Mouse (Mus musculus): ENCODE measurements around the gene Tprg. TPM values are rescaled to one million over a fixed set of nuclear protein-coding genes. Genes with fewer than 3 reads are reported as not detected.
A peak's percentile ranks its signal among the peaks of the same experiment; 100 is the strongest.

Gene Tprg
- polyA plus RNA-seq, 1 experiment from 2014 or later = 0.21 TPM

DNA sequence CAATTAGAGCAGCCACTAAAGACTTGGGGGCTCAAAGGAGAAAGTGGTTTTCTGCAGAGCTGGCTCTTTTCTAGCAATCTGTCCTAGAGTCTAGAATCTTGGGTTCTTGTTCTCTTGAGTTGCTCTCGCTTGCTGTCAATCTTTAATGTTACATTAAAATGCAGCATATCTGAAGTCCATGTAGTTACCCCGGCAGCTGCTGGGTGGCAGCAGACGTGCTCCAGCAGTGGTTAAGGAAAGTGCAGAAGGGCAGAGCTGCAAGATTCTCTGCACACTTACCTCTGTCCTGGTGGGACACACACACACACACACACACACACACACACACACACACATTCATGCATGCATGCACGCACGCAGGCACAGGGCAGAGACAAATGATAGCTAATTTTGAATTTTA, 88.2 kb downstream of the Tprg start:
- H3K9ac ChIP-seq (ENCODE audit: low read depth, low read length) = no peak overlapping the region
- WGBS = 64% methylated on average over 5 of the region's 5 CpGs
- no peaks in the 10 kb centered on the region for H3K27me3 ChIP-seq (replicated peaks; ENCODE audit: control insufficient read depth, insufficient read depth, low read length)
- H3K4me2 ChIP-seq (ENCODE audit: low read depth, low read length) = no peak overlapping the region
- H3K4me3 ChIP-seq (ENCODE audit: low read length) = no peak overlapping the region
- H3K9me3 ChIP-seq (ENCODE audit: control insufficient read depth, low read length) = no peaks in the 10 kb centered on the region
- no peak overlapping the region for H3K27ac ChIP-seq (ENCODE audit: low read length)
- no peak for ATAC-seq
- H3K4me1 ChIP-seq (ENCODE audit: control insufficient read depth, insufficient read depth, low read length) = no peaks in the 10 kb centered on the region
- no peaks in the 10 kb centered on the region for H3K36me3 ChIP-seq (ENCODE audit: control insufficient read depth, insufficient read depth, low read length)

DNA sequence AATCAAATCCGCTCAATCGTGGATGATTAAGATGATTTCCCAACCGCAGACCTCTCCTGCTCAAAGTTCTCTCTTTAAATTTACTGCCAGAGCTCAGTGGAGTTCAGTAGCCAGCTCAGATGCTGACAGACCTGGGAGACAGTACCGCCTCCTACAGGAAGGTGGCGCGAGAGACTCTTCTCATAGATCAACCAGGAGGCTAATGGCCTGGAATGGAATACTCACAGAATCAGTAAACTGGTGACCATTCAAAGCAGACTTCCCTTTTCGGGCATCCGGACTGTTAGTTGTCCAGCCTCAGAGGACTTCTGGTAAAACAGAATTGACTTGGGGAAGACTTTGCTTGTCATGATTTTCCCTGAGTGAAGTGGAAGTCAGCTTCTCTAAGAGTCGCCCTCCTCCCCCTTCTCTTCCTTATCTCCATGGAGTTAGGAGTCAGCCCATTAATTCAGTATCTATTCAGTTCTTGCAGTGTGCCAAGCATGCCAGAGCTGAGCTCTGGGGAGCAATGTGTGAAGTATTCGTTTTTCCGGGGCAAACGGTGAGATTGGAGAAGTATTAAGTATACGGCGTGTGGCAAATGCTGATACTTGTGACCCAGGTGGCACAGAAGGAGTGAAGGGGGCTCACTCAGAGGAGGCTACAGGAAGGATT, 90.2 kb downstream of the Tprg start:
- no peaks in the 10 kb centered on the region for H3K36me3 ChIP-seq (ENCODE audit: control insufficient read depth, insufficient read depth, low read length)
- WGBS = 43% methylated on average over 14 of the region's 14 CpGs
- no peak overlapping the region for H3K9ac ChIP-seq (ENCODE audit: low read depth, low read length)
- no peak overlapping the region for H3K4me2 ChIP-seq (ENCODE audit: low read depth, low read length)
- H3K27ac ChIP-seq (ENCODE audit: low read length) = no peak overlapping the region
- no peak overlapping the region for H3K4me3 ChIP-seq (ENCODE audit: low read length)
- no peaks in the 10 kb centered on the region for H3K27me3 ChIP-seq (replicated peaks; ENCODE audit: control insufficient read depth, insufficient read depth, low read length)
- no peaks in the 10 kb centered on the region for H3K4me1 ChIP-seq (ENCODE audit: control insufficient read depth, insufficient read depth, low read length)
- no peaks in the 10 kb centered on the region for H3K9me3 ChIP-seq (ENCODE audit: control insufficient read depth, low read length)
- ATAC-seq = peak; percentile 60; the same call in 1 of the 2 replicates

DNA sequence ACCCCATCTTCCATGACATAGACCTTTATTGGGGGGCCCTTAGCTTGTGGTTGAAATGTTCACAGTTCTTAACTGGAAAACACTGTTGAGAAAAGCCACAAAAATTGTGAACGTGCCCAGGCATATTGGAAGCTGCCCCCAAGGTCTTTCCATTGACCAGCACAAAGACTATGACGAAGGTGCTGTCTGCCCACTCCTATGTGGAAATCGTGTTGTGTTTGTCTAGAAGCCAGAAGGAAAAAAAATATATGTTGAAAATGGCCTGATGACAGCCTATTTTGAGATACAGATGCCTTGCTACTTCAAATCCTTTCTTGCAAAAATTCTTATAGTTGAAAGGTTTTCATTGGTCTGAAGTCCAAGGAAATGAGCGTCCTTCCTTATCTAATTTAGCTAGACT, 91.1 kb downstream of the Tprg start:
- WGBS = 83% methylated on average over 4 of the region's 4 CpGs
- no peaks in the 10 kb centered on the region for H3K36me3 ChIP-seq (ENCODE audit: control insufficient read depth, insufficient read depth, low read length)
- H3K27ac ChIP-seq (ENCODE audit: low read length) = no peak overlapping the region
- H3K27me3 ChIP-seq (replicated peaks; ENCODE audit: control insufficient read depth, insufficient read depth, low read length) = no peaks in the 10 kb centered on the region
- H3K9ac ChIP-seq (ENCODE audit: low read depth, low read length) = no peak overlapping the region
- H3K4me2 ChIP-seq (ENCODE audit: low read depth, low read length) = no peak overlapping the region
- no peak for ATAC-seq
- H3K9me3 ChIP-seq (ENCODE audit: control insufficient read depth, low read length) = no peaks in the 10 kb centered on the region
- H3K4me1 ChIP-seq (ENCODE audit: control insufficient read depth, insufficient read depth, low read length) = no peaks in the 10 kb centered on the region
- no peak overlapping the region for H3K4me3 ChIP-seq (ENCODE audit: low read length)

DNA sequence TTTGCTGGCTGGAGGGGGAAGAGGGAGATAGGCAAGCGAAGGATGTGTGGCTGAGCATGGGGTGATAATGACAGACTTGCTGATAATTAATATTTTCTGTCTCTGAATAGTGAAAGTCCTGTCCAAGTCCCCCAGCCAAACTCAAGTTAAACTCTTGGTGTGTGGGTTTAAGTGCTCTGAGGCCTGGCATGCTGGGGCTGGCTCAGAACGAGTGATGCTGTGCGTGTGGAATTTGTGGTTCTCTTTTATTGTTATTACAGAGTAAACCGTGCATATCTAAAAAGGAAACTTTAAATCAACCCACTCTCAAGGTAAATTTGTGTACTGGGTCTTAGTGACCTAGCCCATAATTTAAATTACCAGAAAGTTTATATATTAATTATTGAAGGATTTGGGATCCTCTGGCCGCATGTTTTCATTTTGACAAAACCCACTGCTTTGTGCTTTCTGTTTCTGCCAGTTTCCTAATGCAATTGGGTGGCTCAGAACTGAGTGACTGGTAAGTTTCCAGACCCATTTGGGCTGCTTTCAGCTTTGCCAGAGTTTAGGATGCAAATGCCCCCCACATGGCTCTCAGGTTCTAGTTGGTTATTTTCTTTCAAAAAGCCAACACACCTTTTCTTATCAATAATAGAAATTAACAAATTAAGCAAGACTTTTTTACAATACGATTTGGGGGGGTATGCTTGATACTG, 99.0 kb downstream of the Tprg start:
- Histone ChIP-seq H3K4me1 (ENCODE audit: control insufficient read depth, insufficient read depth, low read length) (no peaks in the 10 kb centered on the region), H3K27ac (ENCODE audit: low read length) (no peak overlapping the region), H3K27me3 (replicated peaks; ENCODE audit: control insufficient read depth, insufficient read depth, low read length) (no peaks in the 10 kb centered on the region), H3K36me3 (ENCODE audit: control insufficient read depth, insufficient read depth, low read length) (no peaks in the 10 kb centered on the region), H3K4me2 (ENCODE audit: low read depth, low read length) (no peak overlapping the region), H3K4me3 (ENCODE audit: low read length) (no peak overlapping the region), H3K9me3 (ENCODE audit: control insufficient read depth, low read length) (no peaks in the 10 kb centered on the region), H3K9ac (ENCODE audit: low read depth, low read length) (no peak overlapping the region)
- 75% methylated on average over 6 of the region's 6 CpGs for WGBS
- ATAC-seq = no peak

DNA sequence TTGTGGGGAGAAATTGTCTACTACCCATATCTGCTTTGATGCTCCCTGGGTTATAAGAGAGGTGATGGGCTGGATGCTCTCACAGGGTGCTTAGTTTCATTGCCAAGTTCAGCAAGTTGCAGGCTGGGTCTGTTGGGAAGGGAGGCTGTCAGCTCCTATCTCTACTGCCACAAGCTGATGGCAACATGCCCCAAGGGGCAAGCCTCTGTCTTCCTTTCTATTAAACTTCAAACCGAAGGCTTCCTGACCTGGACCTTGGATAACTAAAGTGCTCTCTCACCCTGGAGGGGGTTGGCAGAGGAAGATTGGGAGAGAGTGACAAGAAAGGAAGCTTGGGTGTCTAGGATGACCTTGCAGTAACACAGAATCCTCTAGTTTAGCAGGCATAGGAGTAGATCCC, 108.1 kb downstream of the Tprg start:
- Histone ChIP-seq H3K9ac (ENCODE audit: low read depth, low read length) (no peak overlapping the region), H3K4me2 (ENCODE audit: low read depth, low read length) (no peak overlapping the region), H3K27me3 (replicated peaks; ENCODE audit: control insufficient read depth, insufficient read depth, low read length) (no peaks in the 10 kb centered on the region), H3K9me3 (ENCODE audit: control insufficient read depth, low read length) (no peaks in the 10 kb centered on the region), H3K4me3 (ENCODE audit: low read length) (no peak overlapping the region), H3K27ac (ENCODE audit: low read length) (no peak overlapping the region), H3K4me1 (ENCODE audit: control insufficient read depth, insufficient read depth, low read length) (no peaks in the 10 kb centered on the region), H3K36me3 (ENCODE audit: control insufficient read depth, insufficient read depth, low read length) (no peaks in the 10 kb centered on the region)
- ATAC-seq = no peak
- 100% methylated on average over 1 of the region's 1 CpGs for whole genome bisulfite sequencing

DNA sequence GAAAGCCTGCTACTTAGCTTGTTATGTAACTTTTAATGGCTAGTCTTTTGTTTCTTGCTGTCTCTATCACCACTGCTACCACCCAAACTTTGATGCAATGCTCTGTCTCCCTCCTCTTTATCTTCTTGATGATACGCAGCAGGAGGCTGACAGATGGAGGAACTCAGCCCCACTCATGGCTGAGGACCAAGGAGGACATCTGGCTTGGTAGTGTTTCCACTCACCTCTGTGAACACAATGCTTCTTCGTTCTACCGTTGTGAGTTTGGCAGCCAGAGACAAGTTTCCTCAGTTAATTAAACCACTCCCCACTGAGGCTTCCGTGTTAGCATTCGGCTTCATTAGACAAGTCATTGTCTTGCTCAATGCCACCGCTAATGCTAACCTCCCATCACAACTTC, 117.5 kb downstream of the Tprg start:
- no peaks in the 10 kb centered on the region for H3K27me3 ChIP-seq (replicated peaks; ENCODE audit: control insufficient read depth, insufficient read depth, low read length)
- H3K36me3 ChIP-seq (ENCODE audit: control insufficient read depth, insufficient read depth, low read length) = no peaks in the 10 kb centered on the region
- H3K4me2 ChIP-seq (ENCODE audit: low read depth, low read length) = no peak overlapping the region
- H3K4me1 ChIP-seq (ENCODE audit: control insufficient read depth, insufficient read depth, low read length) = peaks cover 12% of the 10 kb centered on the region
- no peak overlapping the region for H3K4me3 ChIP-seq (ENCODE audit: low read length)
- 72% methylated on average over 6 of the region's 6 CpGs for WGBS
- no peak overlapping the region for H3K9ac ChIP-seq (ENCODE audit: low read depth, low read length)
- no peak overlapping the region for H3K27ac ChIP-seq (ENCODE audit: low read length)
- ATAC-seq = no peak
- H3K9me3 ChIP-seq (ENCODE audit: control insufficient read depth, low read length) = no peaks in the 10 kb centered on the region

DNA sequence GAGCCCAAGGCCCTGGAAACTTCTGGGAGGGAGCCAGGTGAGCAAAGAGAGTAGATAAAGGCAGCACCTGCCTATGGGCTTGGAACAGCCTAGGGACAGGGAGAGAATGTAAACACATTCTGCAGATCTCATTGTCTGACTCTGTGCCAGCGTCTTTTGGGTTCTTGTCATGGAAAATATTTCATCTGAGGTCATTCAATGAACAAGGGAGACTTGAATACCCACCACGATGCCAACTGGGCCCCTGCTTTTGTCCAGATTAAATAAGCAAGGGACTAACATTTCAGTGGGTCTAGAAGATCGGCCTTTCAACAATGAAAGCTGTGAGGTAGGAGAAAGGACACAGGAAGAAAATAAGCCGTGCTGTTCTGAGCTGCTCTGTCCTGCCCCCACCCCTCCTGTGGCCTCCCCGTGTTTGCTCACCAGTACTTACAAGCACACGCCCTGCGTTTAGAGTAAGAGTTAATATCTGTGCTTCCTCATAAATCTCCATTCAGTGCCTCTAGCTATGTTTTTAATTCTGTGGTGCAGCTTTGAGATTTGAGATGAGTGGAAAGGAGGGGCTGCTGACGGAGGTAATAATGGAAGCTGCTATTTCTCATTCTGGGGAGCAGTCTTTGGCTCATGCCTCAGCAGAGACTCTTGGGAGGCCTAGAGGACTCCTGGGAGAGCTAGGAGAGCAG, 120.7 kb downstream of the Tprg start:
- 11% methylated on average over 8 of the region's 8 CpGs for WGBS
- H3K36me3 ChIP-seq (ENCODE audit: control insufficient read depth, insufficient read depth, low read length) = no peaks in the 10 kb centered on the region
- peak overlapping the region; percentile 4; the same call in 1 of the 2 replicates for H3K4me3 ChIP-seq (ENCODE audit: low read length)
- peak overlapping the region; percentile 34 for H3K4me2 ChIP-seq (ENCODE audit: low read depth, low read length)
- no peaks in the 10 kb centered on the region for H3K27me3 ChIP-seq (replicated peaks; ENCODE audit: control insufficient read depth, insufficient read depth, low read length)
- H3K27ac ChIP-seq (ENCODE audit: low read length) = peak overlapping the region; percentile 89
- peak overlapping the region; percentile 37; the same call in 1 of the 2 replicates for H3K9ac ChIP-seq (ENCODE audit: low read depth, low read length)
- H3K9me3 ChIP-seq (ENCODE audit: control insufficient read depth, low read length) = no peaks in the 10 kb centered on the region
- H3K4me1 ChIP-seq (ENCODE audit: control insufficient read depth, insufficient read depth, low read length) = peaks cover 12% of the 10 kb centered on the region
- peak; percentile 98 for ATAC-seq

DNA sequence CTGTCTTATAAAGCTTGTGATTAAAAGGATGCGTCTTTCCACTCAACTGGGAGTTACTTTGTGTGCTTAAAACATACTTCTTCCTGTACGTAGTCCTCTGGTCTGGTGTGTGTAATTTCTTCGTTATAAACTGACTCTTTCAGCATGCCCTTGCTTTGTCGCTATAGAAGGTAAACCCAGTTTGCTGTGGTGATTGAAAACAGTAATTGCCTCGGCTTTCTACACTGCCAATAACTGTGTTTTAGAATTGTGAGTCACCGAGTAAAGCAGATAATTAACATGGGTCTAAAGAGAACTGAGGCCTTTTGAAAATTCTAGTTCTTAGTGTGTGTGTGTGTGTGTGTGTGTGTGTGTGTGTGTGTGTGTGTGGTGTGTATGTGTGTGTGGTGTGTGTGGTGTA, 121.4 kb downstream of the Tprg start:
- WGBS = 61% methylated on average over 6 of the region's 6 CpGs
- peak; percentile 17 for ATAC-seq
- H3K36me3 ChIP-seq (ENCODE audit: control insufficient read depth, insufficient read depth, low read length) = no peaks in the 10 kb centered on the region
- peak overlapping the region; percentile 89 for H3K27ac ChIP-seq (ENCODE audit: low read length)
- no peaks in the 10 kb centered on the region for H3K9me3 ChIP-seq (ENCODE audit: control insufficient read depth, low read length)
- no peak overlapping the region for H3K4me2 ChIP-seq (ENCODE audit: low read depth, low read length)
- no peak overlapping the region for H3K4me3 ChIP-seq (ENCODE audit: low read length)
- no peaks in the 10 kb centered on the region for H3K27me3 ChIP-seq (replicated peaks; ENCODE audit: control insufficient read depth, insufficient read depth, low read length)
- peaks cover 12% of the 10 kb centered on the region for H3K4me1 ChIP-seq (ENCODE audit: control insufficient read depth, insufficient read depth, low read length)
- peak overlapping the region; percentile 37; the same call in 1 of the 2 replicates for H3K9ac ChIP-seq (ENCODE audit: low read depth, low read length)

DNA sequence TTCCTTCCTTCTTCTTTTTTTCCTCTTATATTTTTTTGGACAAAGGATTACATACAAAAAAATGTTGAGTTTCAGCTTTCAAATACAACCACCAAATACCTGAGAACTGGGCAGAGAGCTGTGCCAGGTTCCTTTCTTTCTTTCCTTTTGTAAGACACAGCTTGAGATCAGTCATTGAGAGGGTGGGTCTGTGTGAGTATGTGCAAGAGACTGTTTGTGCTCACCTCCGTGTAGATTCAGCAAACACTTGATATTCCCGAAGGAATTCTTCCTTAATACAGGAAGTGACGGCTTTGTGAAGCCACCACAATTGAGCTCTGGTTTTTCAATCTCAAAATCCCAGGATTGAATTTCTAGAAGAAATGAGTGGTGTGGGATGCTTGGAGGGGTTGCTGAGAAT, 124.7 kb downstream of the Tprg start:
- H3K4me1 ChIP-seq (ENCODE audit: control insufficient read depth, insufficient read depth, low read length) = peaks cover 12% of the 10 kb centered on the region
- 68% methylated on average over 3 of the region's 3 CpGs for WGBS
- no peaks in the 10 kb centered on the region for H3K9me3 ChIP-seq (ENCODE audit: control insufficient read depth, low read length)
- no peak overlapping the region for H3K4me2 ChIP-seq (ENCODE audit: low read depth, low read length)
- H3K27me3 ChIP-seq (replicated peaks; ENCODE audit: control insufficient read depth, insufficient read depth, low read length) = no peaks in the 10 kb centered on the region
- no peak overlapping the region for H3K4me3 ChIP-seq (ENCODE audit: low read length)
- H3K36me3 ChIP-seq (ENCODE audit: control insufficient read depth, insufficient read depth, low read length) = no peaks in the 10 kb centered on the region
- ATAC-seq = no peak
- no peak overlapping the region for H3K27ac ChIP-seq (ENCODE audit: low read length)
- no peak overlapping the region for H3K9ac ChIP-seq (ENCODE audit: low read depth, low read length)

Data from intestine, embryonic 16.5 days (tissue).